Mouse (Mus musculus): ENCODE measurements around the gene Gen1.

Gene Gen1

GRCm38 (mm10) chr12:11223090-11223489 is 42.5 kb downstream of the Gen1 start:
- no peak for DNase-seq (ENCODE audit: low spot score)

- DNase-seq (ENCODE audit: low spot score), result no peak
Observed at GRCm38 (mm10) chr12:11222566-11222965, 43.0 kb downstream of the Gen1 start.

DNA sequence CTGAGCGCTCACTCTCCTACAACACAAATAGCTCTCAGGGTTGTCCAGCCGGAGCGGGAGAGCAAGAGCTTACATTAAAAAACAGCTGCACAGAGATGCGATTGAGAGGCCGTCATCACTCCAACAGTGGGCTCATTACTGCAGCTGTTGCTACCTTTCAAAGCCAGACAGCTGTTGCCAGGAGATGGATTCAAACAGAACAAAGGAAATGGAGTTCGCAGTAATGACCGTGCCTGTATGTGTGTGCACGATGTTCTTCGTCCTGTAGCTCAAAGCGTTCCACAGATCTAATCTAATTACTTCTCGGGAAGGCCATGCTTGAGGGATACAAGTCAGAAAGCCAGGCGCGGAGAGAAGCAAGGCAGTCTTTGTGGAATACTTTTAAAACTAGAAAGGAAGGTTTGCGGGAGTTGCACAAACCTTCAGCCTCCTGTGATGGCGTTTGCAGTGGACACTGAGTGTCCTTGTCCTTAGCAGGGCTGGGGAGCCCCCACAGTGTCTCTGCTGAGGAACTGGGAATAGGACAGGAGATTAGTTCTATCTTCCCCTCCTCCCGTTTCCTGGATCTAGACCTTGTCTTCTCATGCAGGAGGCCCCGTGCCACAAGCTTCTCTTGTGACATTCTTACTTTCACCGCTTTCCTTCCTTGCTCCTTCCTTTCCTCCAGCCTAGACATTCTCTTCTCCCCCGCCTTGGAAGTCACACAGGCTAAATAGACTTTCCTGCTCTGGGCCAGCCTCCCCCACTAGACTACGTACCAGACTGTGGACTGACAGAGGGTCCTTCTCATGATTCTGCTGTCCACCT is 43.9 kb downstream of the Gen1 start:
- DNase-seq (ENCODE audit: low spot score), result no peak

DNA sequence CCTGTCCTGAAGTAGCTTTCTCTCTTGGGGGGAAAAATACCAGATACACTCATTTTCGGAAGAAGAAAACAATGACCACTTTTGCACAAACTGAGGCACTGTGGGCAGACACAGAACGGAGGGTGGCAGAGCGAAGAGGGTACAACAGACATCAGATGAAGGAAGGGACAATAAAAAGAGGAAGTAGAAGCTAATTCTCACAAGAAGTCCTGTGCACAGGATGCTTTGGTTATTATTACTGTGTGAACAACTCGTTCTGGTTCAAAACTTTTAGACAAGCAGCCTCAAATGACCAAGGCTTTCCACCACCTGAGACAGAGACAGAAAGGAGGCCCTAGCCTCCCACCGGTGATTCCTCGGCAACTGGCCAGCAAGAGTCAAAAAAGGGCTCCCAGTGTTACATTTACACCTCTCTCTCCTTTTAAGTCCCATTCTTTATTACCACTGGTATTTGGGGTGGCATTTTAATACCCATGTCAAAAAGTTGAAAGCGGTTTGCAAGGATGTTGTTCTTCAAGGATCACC is 47.8 kb downstream of the Gen1 start:
- peak; percentile 29 for DNase-seq (ENCODE audit: low spot score)

DNA sequence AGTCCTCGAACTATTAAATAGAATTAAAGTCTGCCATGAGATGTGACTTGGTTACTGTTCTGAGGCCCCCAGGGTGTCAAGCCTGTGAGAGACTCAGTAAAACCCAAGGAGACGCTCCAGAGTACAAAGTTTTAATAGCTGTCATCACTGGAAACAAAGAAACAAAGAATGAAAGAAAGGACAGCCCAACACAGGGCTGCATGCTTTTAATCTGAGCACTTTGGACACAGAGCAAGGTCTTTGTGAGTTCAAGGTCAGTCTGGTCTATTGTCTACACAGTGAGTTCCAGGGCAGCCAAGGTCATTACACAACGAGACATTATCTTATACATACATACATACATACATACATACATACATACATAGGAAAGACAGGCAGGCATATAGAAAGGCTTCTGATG is 49.1 kb downstream of the Gen1 start:
- no peak for DNase-seq (ENCODE audit: low spot score)

DNA sequence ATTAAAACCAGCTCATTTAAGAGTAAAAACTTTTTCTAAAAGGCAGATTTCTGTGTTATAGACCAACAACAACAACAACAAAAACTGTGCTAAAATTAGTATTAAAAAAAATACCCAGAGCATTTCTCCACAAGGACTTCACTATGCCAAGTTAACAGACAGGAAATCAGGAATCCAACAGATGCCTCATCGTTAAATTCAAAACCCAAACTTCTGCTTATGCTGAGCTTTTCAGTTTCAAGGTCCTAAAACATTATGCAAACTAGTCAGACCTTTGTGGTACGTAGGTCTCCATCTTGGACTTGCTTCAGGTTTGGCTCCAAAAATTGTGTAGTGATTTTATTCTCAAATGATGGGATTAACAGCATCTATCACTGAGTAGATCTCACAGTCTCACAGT is 50.0 kb downstream of the Gen1 start:
- no peak for DNase-seq (ENCODE audit: low spot score)

- DNase-seq (ENCODE audit: low spot score), result no peak
Observed at GRCm38 (mm10) chr12:11214776-11215175, 50.8 kb downstream of the Gen1 start.

DNA sequence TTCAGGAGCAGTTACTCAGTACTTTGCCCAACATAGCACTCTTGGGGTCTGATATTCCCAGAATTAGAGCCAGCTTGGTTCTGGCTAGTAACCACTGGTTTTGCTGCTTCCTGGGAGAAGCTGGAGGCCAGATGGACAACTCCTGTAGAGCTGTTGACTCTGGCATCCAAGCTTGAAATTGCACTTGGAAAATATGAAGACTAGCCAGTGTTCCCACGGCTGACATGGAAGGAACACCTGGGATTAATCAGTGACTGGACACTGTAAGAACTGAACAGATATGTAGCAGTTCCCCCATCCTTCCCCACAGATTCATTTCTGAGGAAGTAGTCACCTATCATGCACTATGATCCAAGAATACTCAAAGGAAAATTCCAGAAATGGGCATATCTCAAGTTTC is 52.7 kb downstream of the Gen1 start:
- DNase-seq (ENCODE audit: low spot score), result no peak

DNA sequence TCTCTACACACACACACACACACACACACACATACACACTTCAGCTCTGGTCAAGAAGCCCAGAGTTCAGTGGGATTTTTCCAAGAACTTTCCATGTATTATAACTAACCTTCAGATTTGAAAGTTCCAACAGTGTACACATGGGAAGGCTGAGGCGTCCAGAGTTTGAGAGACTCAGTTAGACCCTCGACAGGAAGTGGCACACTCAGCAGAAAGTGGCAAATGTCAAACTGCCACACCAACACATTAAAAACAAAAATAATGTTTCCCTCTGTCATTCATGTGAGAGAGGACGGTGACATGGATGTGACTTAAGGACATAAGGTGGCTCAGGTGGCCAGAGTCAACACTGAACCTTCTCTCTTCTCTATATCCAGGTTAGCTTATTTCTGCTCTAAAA is 55.2 kb downstream of the Gen1 start:
- DNase-seq (ENCODE audit: low spot score), result no peak

GRCm38 (mm10) chr12:11209636-11210035 is 56.0 kb downstream of the Gen1 start:
- DNase-seq (ENCODE audit: low spot score), result no peak

GRCm38 (mm10) chr12:11208872-11209271 is 56.7 kb downstream of the Gen1 start, which contains the start of gene Msgn1:
Msgn1 (minus strand) TSS chr12:11208972.
- DNase-seq (ENCODE audit: low spot score), result no peak

DNA sequence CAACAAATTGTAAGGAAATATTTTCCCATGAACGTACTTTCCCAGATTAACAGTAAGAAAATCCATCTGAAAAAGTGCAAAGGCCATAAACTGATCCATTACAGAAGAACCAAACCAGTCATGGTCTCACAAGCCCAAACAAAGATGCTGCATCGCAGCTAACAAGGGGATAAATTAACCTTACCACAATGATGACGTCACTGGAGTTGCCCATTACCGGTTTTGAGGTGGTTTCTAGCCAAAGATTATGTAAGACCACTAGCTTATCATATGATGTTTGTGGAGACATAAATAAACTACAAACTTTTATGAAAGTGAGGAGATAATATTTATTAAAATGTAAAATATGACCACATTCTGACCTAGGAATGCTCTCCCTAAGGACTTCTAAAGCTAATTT is 59.3 kb downstream of the Gen1 start:
- no peak for DNase-seq (ENCODE audit: low spot score)

- peak; percentile 60 for DNase-seq (ENCODE audit: low spot score)
Observed at GRCm38 (mm10) chr12:11203694-11204665, 61.6 kb downstream of the Gen1 start.

- no peak for DNase-seq (ENCODE audit: low spot score)
Observed at GRCm38 (mm10) chr12:11202476-11202875, 63.1 kb downstream of the Gen1 start.

- DNase-seq (ENCODE audit: low spot score), result no peak
Observed at GRCm38 (mm10) chr12:11200711-11201110, 64.9 kb downstream of the Gen1 start.

GRCm38 (mm10) chr12:11198551-11198950 is 67.0 kb downstream of the Gen1 start:
- no peak for DNase-seq (ENCODE audit: low spot score)

- no peak for DNase-seq (ENCODE audit: low spot score)
Observed at GRCm38 (mm10) chr12:11198026-11198425, 67.6 kb downstream of the Gen1 start.

- DNase-seq (ENCODE audit: low spot score), result no peak
Observed at GRCm38 (mm10) chr12:11196830-11197229, 68.8 kb downstream of the Gen1 start.

DNA sequence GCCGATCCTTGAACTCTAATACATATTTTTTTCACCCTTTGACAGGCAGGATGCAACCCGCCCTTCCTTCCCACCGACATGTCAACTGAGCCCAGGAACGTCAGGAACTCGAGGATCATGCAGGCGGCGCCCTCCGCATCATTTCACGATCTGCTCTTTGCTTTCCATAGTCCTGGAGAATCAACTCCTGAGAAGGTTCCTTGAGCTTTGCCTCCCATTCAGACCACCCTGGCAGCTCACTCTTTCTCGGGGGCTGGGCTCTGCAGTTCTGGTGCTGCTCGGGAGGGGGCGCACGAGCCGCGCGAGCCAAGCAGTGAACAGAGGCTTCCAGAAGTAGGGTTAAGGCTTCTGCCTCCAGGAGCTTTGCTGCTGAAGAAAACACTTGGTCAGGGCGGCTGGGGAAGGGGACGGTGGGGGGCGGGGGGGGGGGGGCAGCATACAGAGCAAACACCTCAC is 69.4 kb downstream of the Gen1 start:
- peak; percentile 71 for DNase-seq (ENCODE audit: low spot score)

DNA sequence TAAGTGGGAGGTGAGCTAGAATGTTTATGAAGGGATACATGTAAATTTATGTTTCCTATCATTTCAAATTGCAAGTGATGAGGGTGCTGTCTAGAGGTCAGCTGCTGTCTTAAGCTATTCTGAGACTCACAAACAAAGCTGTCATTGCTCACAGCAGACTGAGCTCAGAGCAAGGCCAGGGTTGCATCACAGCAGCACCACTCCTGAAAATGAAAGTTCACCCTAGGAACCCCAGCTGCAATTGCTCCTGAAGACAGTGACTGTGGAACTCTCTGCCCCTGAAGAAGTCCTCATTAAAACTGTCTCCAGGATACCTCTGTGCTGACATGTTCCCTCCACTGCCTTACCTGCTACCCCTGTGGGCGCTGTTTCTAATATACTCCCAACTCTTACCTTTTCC is 70.6 kb downstream of the Gen1 start:
- peak; percentile 23 for DNase-seq (ENCODE audit: low spot score)
